Mouse (Mus musculus) adrenal gland, postnatal 25 days (tissue): ENCODE data around the gene Sh3gl2. TPM values are rescaled to one million over a fixed set of nuclear protein-coding genes. Genes with fewer than 3 reads are reported as not detected.

Experiments
- DNase-seq: peaks from one replicate; pipeline ENCODE4 v3.0.0; 2021; ENCODE audit warnings: mixed read lengths
- total RNA-seq: library from RNA; stranded (reverse); gene quantifications from 2 replicates; pipeline ENCODE4 v1.2.3, GENCODE M21; 2021

Gene Sh3gl2
- total RNA-seq, 1 experiment from 2014 or later = 21.6 TPM

DNA sequence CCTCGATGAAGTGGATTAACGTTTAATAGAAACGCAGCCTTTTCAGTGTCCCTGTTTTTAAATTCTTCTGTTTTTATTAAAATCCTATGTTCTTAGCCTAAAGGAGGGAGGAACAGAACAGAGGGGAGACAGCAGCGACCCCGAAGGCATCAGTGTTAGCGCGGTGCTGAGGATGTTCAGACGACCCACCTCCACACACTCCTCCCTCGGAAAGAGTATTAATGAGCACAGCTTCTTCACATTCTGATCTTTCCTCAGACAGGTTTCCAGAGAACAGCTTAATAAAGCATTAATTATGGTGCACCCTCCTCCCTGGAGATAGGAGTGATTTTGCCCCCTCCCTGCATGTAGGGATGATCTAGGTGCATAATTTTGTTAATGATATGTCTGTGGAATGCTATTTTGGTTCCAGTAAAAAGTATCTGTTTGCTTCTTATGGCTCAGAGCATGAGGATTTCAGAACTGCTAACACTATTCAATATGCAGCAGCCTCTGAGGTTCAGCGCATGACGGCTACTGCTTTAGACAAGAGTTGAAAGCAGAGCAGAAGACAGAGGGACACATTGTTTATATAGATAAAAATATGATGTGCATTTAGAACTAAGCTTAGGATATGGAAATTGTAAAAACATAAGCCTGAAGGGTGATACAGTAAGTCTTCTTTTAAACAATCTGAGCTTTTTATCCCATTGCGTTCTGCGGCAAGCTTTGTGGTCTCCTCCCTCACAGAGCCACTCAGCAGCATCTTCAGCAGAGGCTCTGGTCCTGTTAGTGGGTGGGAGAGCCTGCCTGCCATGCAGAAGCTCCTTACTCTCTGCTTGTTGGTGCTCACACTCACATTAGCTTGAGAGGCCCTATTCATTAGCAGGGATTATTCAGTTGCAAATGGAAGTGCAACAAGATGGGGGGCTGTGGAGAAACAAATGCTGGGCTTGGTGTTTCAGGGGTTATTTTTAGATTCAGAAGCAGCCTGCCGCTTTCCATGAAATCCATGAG is 27.8 kb downstream of the Sh3gl2 start:
- no peak for DNase-seq

GRCm38 (mm10) chr4:85241675-85242074 is 36.7 kb downstream of the Sh3gl2 start:
- DNase-seq = peak; percentile 12

DNA sequence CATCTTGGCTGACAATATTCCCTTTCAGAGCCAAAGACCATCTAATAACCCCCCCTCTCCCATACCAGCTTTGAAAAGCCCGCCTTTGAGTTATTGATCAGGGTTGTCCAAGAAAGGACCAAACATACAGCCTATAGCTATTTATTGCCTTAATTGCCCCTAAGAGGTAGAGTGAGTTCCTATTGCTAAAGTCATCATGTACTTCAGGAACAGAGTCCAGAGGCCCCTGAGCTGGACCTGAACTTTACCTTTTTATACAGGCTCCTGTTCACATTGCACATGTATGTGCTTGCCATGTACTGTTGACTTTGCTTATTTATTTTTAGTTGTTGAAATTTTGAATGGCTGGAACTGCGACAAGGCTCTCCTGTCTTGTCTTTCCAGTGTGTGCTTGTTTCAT is 37.6 kb downstream of the Sh3gl2 start:
- DNase-seq = no peak

GRCm38 (mm10) chr4:85248673-85249072 is 43.7 kb downstream of the Sh3gl2 start:
- no peak for DNase-seq

GRCm38 (mm10) chr4:85250271-85250670 is 45.3 kb downstream of the Sh3gl2 start:
- peak; percentile 8 for DNase-seq

DNA sequence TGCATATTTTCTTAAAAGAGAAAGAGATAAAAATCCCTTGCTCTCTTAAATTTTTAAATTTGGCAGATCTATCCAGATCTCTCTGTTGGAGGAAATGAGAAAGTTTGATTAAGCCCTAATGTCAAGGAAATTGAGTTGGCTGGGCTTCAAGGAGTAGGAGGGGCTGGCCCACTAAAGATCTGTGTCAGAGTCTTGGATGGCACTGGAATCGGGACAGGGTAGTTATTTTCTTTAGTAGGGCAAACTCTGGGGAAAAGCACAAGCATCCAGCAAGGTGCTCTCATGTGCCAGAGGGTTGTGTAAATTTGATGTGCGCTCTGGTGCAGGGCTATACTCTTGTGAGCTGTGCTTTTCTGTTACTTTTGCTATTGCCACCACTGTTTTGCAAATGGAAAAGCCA is 45.9 kb downstream of the Sh3gl2 start:
- peak; percentile 43 for DNase-seq

- no peak for DNase-seq
These were observed 51.0 kb downstream of the Sh3gl2 start for GRCm38 (mm10) chr4:85255771-85256389.

DNA sequence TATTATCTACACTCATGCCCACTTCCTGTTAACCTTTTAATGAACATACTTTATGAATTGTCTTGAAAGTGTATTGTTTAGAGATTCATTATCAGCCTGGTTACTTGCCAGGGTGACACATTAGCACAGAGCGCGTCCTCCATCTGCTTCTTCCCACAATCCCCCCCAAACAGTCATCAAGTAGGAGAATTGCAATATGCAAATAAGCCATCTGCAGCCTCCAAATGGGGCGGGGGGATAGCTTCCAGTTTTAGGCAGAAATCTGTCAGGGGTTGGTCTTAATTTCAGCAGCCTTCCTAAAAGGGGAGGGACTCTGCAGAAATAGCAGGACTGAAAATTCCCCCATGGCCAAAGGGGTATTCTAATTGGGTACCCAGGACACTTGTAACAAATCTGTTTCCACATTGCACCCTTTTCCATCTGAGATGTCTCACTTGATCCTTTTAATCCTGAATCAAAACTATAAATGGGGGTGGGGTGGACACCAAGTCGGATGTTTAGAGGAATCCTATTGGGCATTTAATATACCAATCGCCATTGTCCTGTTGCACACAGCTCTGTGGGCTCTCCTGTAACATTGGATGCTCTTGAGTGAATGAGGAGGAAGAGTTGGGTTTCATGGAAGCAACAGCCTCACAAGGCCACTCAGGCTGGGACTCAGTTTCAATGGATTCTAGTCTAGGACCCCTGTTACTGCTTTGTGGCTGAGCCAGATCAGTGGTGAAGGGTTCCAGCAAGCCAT is 51.7 kb downstream of the Sh3gl2 start:
- no peak for DNase-seq

DNA sequence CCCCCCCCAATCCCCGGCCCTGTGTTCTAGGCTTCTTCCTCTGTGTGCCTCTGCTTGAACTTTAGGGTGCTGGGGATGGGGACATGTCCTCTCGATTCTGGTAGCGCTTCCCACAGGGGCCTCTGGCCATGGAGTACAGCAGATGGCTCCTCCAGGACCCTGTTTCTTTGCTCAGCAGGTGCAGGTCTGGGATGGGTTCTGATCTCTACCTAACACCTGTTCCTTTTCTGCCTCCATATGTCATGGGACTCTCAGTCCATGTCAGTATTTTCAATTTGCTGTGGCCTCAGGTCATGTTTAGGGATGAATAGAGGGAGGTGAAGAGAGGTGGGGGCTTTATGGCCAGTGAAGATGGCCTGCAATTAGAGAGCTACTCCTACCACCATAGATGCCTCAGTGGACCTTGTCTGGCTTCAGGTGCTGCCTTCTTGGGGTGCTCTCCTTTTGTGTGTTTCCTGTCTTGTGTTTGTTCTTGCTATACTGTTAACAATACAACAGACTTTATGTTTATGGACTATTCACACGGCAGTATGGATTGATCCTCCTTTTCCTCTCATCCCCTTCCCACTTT is 52.9 kb downstream of the Sh3gl2 start:
- no peak for DNase-seq

- no peak for DNase-seq
These were observed 56.0 kb downstream of the Sh3gl2 start for GRCm38 (mm10) chr4:85260687-85261658.

- DNase-seq = no peak
These were observed 57.2 kb downstream of the Sh3gl2 start for GRCm38 (mm10) chr4:85262146-85262545.

DNA sequence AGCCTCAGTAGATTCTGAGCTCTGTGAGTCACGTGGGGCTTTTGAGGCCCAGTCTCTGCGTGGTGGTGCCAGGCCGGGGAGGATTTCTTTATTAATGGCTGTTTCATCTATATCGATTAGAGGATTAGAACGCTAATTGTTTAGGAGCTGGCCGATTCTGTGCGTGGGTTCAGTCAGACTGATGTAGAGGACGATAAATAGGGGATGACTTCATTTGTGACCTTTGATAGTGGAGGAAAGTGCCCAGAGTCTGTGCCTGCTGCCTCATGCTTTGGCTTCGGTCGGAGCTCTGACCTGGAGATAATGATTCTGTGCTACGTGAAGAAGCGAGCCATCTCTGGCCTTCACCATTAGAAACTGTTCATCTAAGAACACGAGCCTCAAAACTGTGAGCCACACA is 57.7 kb downstream of the Sh3gl2 start:
- DNase-seq = peak; percentile 32

DNA sequence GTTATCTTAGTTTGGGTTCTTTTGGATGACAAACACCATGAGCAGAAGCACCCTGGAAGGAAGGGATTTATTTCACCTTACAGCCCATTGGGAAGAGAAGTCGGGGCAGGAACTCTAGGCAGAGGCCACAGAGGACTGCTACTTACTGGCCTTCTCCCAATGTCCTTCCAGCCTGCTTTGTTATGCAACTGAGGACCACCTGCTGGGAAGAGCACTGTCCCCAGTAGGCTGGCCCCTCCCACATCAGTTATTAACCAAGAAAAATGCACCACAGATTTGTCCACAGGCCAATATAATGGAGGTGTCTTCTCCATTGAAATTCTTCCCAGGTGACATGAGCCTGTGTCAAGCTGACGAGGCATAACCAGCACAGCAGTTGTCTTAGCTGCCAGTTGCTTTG is 62.5 kb downstream of the Sh3gl2 start:
- DNase-seq = no peak

DNA sequence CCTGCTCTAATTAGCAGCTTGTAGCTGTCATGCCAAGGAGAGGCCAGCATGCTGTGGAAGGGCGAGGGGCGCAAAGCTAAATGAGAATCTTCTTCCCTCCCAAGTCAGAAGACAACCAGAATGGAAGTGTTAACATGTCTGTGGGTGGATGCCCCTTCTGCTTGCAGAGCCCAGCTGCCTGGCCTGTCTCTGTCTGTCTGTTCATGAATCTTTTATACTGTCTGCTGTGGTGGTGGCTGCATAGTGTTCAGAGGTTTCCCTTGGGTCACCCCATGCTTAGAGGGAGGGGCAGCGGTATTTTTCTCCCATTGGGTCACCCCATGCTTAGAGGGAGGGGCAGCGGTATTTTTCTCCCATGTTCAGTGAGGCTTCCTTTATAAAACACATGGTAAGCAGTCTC is 68.0 kb downstream of the Sh3gl2 start:
- DNase-seq = no peak

GRCm38 (mm10) chr4:85273452-85273851 is 68.5 kb downstream of the Sh3gl2 start:
- DNase-seq = no peak

DNA sequence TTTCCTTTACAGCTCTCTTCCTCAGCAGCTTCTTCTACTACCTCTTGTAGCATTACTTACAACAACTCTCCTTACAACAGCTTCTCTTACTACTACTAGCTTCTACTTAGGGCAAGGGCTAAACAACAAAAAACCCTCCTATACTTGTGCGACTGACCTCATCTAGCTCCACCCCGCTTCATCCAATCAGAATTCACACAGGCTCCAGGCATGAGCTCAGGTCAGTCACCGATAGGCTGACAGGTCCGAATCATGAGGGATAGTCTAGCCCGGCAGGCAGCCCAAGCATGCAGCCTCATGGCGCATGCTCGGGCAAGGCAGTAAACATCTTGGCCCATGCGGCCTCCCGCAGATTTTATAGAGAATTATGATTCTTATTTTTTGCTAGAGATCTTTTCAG is 78.2 kb downstream of the Sh3gl2 start:
- no peak for DNase-seq

GRCm38 (mm10) chr4:85289990-85290389 is 85.1 kb downstream of the Sh3gl2 start:
- no peak for DNase-seq

- no peak for DNase-seq
These were observed 86.4 kb downstream of the Sh3gl2 start for GRCm38 (mm10) chr4:85291296-85291695.

GRCm38 (mm10) chr4:85293368-85293767 is 88.4 kb downstream of the Sh3gl2 start:
- DNase-seq = no peak

DNA sequence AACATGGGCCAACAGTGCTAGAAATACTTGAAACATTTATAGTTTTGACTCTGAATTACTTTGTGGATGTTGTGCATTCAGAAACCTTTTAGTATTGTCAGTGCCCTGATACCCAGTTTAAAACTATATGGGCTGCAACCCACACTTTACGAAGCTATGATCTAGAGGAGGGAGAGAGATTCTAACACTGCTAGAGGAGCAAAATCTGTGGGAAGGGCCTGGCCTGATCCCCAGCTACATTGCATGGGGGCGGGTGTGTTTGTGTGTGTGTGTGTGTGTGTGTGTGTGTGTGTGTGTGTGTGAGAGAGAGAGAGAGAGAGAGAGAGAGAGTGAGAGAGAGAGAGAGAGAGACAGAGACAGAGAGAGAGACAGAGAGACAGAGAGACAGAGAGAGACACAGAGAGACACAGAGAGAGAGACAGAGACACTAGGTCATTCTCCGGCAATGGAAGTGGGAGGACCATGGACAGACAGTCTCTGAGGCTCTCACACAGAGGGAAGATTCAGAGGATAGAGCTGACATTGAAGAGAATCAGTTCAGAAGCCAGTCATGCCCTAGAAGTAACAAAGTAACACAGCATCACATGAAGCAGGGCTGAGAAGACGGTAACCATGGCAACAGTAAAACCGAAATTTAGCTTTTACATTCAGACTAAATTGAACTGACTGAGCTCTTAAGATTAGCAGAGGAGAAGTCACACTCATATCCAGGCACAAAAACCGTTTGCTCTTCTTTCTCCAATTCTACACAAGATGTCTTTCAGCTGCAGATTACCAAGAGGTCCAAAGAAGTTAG is 95.9 kb downstream of the Sh3gl2 start:
- DNase-seq = no peak
